In genomic region chr2:105399085-105399891, GRCm38 (mm10) we compare ENCODE assay signal across 8 mouse cellular contexts. TPM values are rescaled to one million over a fixed set of nuclear protein-coding genes. Genes with fewer than 3 reads are reported as not detected.
DNase-seq lines count a peak whose midpoint lies in the region; ATAC-seq and TF ChIP-seq lines count a peak whose summit lies in the region.

Gene Rcn1 (minus strand): TSS chr2:105399319.

- no peaks in the 10 kb centered on the region for H3K27me3 ChIP-seq in embryonic facial prominence, embryonic 13.5 days
- no peaks in the 10 kb centered on the region for H3K27me3 ChIP-seq in limb, embryonic 15.5 days
- 0 out of 2 replicates have a peak, but pooled peaks cover 8% of the 10 kb centered on the region for H3K27me3 ChIP-seq in midbrain, postnatal 0 days (ENCODE audit: insufficient read depth, low read length)

- no peaks in the 10 kb centered on the region for H3K9me3 ChIP-seq in embryonic facial prominence, embryonic 13.5 days
- no peaks in the 10 kb centered on the region for H3K9me3 ChIP-seq in limb, embryonic 15.5 days
- H3K9me3 ChIP-seq in midbrain, postnatal 0 days (ENCODE audit: low read length) = no peaks in the 10 kb centered on the region

- peak within 1 kb of the TSS; percentile 82 for H3K4me2 ChIP-seq in embryonic facial prominence, embryonic 13.5 days
- peak within 1 kb of the TSS; percentile 66 for H3K4me2 ChIP-seq in limb, embryonic 15.5 days
- H3K4me2 ChIP-seq in midbrain, postnatal 0 days (ENCODE audit: low read depth, low read length, poor library complexity, severe bottlenecking) = peak within 1 kb of the TSS; percentile 99

- ATAC-seq in embryonic facial prominence, embryonic 13.5 days (ENCODE audit: insufficient number of reproducible peaks, insufficient read depth, low FRiP score, low TSS enrichment, low read depth) = peak; percentile 97
- peak; percentile 94 for ATAC-seq in limb, embryonic 15.5 days (ENCODE audit: insufficient number of reproducible peaks, low FRiP score, low TSS enrichment, low read depth)
- peak; percentile 88 for ATAC-seq in midbrain, postnatal 0 days (ENCODE audit: low FRiP score)

- WGBS in embryonic facial prominence, embryonic 13.5 days = under 1% methylated on average over 57 of the region's 57 CpGs
- 1% methylated on average over 56 of the region's 57 CpGs for WGBS in limb, embryonic 15.5 days
- 1% methylated on average over 56 of the region's 57 CpGs for WGBS in midbrain, postnatal 0 days

- peak within 1 kb of the TSS; percentile 98 for H3K27ac ChIP-seq in embryonic facial prominence, embryonic 13.5 days
- peak within 1 kb of the TSS; percentile 98 for H3K27ac ChIP-seq in limb, embryonic 15.5 days
- peak within 1 kb of the TSS; percentile 57 for H3K27ac ChIP-seq in midbrain, postnatal 0 days (ENCODE audit: low read depth, low read length)

- peaks cover 15% of the 10 kb centered on the region for H3K36me3 ChIP-seq in embryonic facial prominence, embryonic 13.5 days
- H3K36me3 ChIP-seq in limb, embryonic 15.5 days = peaks cover 6% of the 10 kb centered on the region
- H3K36me3 ChIP-seq in midbrain, postnatal 0 days (ENCODE audit: insufficient read depth, low read length) = no peaks in the 10 kb centered on the region

- DNase-seq in 3T3-L1 (ENCODE audit: low read depth, low spot score) = peak; percentile 96
- DNase-seq in adrenal gland, postnatal 36 days = peak; percentile 86 to 88
- peak; percentile 86 for DNase-seq in heart, adult 18-20 months
- DNase-seq in kidney, adult 18-20 months = peak; percentile 79
- DNase-seq in midbrain, postnatal 0 days (ENCODE audit: low spot score) = peak; percentile 70
- peak; percentile 67 to 70 for DNase-seq in spleen, postnatal 36 days (ENCODE audit: low spot score in 2 of 2)

- peaks cover 34% of the 10 kb centered on the region for H3K4me1 ChIP-seq in embryonic facial prominence, embryonic 13.5 days
- H3K4me1 ChIP-seq in limb, embryonic 15.5 days = peaks cover 29% of the 10 kb centered on the region
- H3K4me1 ChIP-seq in midbrain, postnatal 0 days (ENCODE audit: insufficient read depth, low read length) = no peaks in the 10 kb centered on the region; the same call in 1 of the 2 replicates

- H3K4me3 ChIP-seq in embryonic facial prominence, embryonic 13.5 days = peak within 1 kb of the TSS; percentile 82
- peak within 1 kb of the TSS; percentile 91 for H3K4me3 ChIP-seq in limb, embryonic 15.5 days
- peak within 1 kb of the TSS; percentile 71 for H3K4me3 ChIP-seq in midbrain, postnatal 0 days (ENCODE audit: low read depth, low read length)

- TF ChIP-seq CTCF in midbrain, postnatal 0 days (IDR thresholded peaks at IDR 0.05) = no peak

- peak within 1 kb of the TSS; percentile 98 for H3K9ac ChIP-seq in embryonic facial prominence, embryonic 13.5 days
- peak within 1 kb of the TSS; percentile 95 for H3K9ac ChIP-seq in limb, embryonic 15.5 days
- H3K9ac ChIP-seq in midbrain, postnatal 0 days (replicated peaks; ENCODE audit: low read length, poor library complexity, severe bottlenecking) = peak within 1 kb of the TSS; percentile 66

RNA-seq across cellular contexts. Expression of gene Rcn1, which starts in this region (rescaled TPM):
- total RNA-seq in adrenal gland, postnatal 36 days (2021) = 100 to 1,000 TPM in 1 of 2 experiments, 10 to 100 TPM in 1; 44.0 to 181 TPM
- polyA plus RNA-seq in embryonic facial prominence, embryonic 13.5 days (2015; fragmentation: Nextera tagmentation; extraction: Ambion mirVana) = 223 and 238 TPM in 2 replicates
- total RNA-seq in heart, adult 18-20 months (2021) = 10 to 100 TPM; 22.7 to 25.0 TPM
- 296 and 303 TPM in 2 replicates for polyA plus RNA-seq in limb, embryonic 15.5 days (2015; fragmentation: Nextera tagmentation; extraction: Ambion mirVana)
- total RNA-seq in midbrain, postnatal 0 days (2014; rRNA removed) = 31.0 and 36.5 TPM in 2 replicates
- polyA plus RNA-seq in midbrain, postnatal 0 days (2015; fragmentation: Nextera tagmentation; extraction: Ambion mirVana) = 56.1 and 58.3 TPM in 2 replicates

Comparison
In these comparisons a context has a peak if more than half of its experiments do, and no peak if none do; other contexts are left out.
1. Peak in every context shown above with its lines: DNase-seq, ATAC-seq, H3K4me3 ChIP-seq and H3K27ac ChIP-seq.